Mouse (Mus musculus): ENCODE results near the gene Hnrnph1. TPM values are rescaled to one million over a fixed set of nuclear protein-coding genes. Genes with fewer than 3 reads are reported as not detected.

Hnrnph1 gene
- total RNA-seq, 2 experiments from 2014 or later, result 220 to 248 TPM

DNA sequence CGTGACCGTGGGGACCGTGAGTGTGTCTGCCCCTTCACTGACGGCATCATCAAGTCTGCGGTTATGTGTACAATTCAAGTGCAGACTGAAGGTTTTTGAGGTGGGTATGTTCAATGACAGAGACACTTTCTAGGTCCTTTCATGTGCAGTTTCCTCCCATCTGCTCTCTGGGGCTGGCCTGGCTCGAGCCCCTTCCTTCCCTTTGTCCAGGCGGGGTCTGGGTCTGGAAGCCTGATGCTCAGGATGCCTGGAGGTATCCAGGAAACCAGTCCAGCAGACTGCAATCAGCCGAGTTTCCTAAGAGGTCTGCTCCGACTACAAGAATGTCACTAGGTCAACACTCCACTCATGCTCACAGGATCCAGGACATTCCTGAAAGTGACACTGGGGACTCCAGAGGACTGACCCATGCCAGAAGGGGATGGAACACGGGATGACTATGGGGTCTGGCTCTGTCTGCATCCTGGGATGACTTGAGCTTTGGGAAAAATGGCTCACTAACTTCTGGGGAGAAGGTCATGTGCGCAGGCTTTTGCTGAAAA is 20.0 kb downstream of the Hnrnph1 start:
- intact Hi-C loops (cut with DNase I), result no loop called here
- DNase-seq (ENCODE audit: low spot score in 2 of 2), result no peak

- intact Hi-C loops (cut with DNase I), result no loop called here
- no peak for DNase-seq (ENCODE audit: low spot score in 2 of 2)
These were observed 20.5 kb downstream of the Hnrnph1 start for GRCm38 (mm10) chr11:50397316-50397715.

- DNase-seq (ENCODE audit: low spot score in 2 of 2), result peak in 1 of 2 experiments; percentile 35
- intact Hi-C loops (cut with DNase I), result no loop called here
These were observed 22.0 kb downstream of the Hnrnph1 start for GRCm38 (mm10) chr11:50398803-50399202.

DNA sequence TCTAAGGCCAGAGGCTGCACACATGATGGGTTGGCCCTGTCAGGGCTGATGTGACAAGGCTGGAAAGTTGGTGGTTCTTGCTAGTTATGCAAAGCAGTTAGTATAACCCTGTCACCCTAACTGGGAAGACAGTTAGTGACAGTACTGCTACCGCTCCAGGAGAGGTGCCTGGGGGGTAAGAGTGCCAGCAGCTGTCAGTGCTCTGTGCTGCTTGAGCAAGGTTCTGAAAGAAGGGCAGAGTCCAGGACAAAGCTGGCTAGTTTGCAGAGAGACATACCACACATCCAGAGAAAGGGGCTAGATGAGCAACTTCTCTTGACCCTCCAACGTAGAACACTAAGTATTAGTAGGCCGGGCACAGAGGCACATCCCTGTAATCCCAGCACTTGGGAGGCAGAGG is 25.7 kb downstream of the Hnrnph1 start:
- no peak for DNase-seq (ENCODE audit: low spot score in 2 of 2)
- intact Hi-C loops (cut with DNase I), result no loop called here

DNA sequence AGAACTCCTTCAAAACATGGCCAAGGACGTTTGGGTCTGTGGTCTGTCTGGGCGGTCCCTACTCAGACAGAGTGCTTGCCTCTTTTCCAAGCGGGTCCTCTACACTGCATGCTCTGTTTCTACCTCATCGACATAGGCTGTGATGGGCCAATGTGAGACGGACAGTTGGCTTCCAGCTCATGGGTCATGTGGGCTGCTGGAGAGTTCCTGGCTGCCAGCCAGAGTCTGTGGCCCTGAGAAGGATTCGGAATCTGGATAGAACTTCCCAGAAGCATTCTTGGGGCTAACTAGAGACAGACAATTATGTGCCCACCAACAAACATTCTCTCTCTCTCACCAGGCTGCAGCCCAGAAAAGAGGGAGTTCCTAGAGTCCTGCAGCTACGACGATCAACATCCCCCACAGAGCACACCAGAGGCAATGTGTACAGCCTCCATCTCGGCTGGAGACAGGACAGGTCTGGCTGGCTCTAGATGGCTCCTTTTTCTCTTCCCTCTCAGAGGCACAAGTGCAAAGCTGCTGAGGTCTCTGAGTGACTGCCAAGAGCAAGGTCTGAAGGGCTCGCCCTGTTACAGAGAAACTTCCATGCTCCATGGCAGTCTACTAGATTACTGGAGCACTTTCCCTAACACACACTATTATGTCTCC is 26.7 kb downstream of the Hnrnph1 start:
- no peak for DNase-seq (ENCODE audit: low spot score in 2 of 2)
- intact Hi-C loops (cut with DNase I), result no loop called here

DNA sequence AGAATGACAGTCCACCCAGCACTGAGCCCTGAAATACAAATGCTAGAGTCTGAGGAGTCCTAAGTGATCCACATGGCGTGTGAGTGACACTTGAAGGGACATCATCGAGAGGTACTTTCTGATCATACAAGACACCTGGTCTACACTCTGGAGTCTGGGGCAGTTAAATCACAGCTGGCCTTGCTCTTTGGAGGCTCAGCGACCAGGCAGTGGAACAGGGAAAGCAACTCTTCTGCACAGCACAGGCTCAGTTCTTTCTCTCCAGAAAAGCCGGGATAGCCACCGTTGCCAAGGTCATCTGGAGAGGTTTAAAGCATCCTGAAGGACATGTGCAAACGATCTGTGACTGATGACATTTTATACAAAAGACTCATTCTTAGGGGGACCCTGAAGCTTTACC is 30.4 kb downstream of the Hnrnph1 start:
- DNase-seq (ENCODE audit: low spot score in 2 of 2), result no peak
- intact Hi-C loops (cut with DNase I), result no loop called here

DNA sequence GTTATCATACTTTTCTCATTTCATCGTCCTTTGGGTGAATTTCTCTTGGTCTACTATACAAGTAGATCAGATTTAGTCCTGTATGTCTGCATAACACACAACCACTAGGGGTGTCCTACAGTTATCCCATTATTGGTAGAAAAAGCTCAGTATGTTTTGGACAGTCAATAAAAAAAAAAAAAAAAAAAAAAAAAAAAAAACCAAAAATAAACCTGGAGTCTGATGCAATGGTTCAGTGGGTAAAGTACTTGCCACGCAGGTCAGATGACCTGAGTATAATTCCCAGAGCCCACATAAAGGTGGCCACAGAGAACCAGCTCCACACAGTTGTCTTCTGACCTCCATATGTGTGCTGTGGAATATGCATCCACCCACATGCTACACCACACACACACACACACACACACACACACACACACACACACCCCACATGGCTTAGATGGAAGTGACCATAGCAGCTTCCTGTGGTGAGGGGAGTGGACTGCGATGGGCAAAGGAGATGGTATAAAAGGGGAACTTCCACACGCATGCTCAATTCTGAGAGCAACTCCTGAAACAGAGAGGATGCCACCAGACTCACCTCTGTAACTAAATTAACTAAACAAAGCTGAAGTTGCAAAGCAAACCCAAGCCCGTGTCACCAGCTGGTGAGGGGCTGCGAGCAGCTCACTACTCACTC is 38.9 kb downstream of the Hnrnph1 start:
- intact Hi-C loops (cut with DNase I), result no loop called here
- no peak for DNase-seq (ENCODE audit: low spot score in 2 of 2)

GRCm38 (mm10) chr11:50417856-50418255 is 41.1 kb downstream of the Hnrnph1 start:
- intact Hi-C loops (cut with DNase I), result no loop called here
- DNase-seq (ENCODE audit: low spot score in 2 of 2), result no peak

DNA sequence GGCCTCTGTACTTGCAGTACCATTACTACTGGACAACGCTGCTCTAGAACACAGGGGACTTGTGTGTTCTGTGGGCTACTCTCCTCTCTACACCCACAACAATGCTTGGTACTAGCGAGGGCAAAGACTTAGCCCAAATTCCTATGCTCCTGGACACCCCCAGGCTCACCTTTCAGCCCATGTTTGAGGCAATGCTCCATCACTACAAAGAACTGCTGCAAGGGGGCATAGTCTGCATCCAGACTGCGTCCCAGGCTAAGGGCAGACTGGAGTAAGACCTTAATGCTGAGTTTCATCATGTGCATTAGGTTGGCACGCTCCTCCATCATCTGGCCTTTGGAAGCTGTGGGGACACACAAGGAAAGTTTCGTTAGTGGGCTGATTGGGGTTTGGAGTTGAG is 44.7 kb downstream of the Hnrnph1 start:
- intact Hi-C loops (cut with DNase I), result no loop called here
- DNase-seq (ENCODE audit: low spot score in 2 of 2), result no peak

DNA sequence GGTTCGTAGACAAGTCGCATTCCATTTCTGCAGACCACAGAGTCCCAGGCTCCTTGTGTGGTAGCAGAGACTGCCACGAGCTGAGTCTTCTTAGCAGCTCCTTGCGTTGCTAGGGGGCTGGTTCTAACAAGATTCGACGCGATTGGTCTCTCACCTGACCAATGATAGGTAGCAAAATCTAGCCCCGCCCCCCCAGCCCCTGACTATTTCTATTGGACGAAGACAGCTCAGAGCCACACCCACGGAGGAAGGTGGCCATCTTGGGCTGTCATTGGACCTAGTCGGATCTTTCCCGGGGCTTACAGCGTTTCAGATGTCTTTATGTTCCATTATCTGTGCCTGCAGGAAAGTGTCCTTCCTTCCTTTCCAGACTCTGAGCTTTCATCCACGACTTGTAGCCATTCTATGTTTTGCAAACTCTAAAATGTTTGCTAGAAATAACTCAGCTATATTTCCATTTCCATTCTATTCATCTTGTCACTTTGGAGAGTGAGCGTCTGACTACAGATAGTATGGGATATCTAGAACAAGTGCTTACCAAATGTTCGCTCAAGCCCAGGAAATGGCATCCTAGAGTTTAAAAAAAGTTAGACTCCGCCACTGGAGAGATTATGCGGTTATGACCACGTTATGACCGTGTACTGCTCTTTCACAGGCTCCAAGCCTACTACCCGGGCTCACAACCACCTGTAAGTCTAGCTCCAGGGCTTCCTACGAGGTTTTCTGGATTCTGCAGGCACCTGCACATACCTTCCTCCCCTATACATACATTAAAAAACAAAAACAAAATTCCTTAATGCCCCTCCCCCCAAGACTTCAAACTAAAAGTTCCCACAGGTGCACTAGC is 45.4 kb downstream of the Hnrnph1 start:
- peak; percentile 65 to 86 for DNase-seq (ENCODE audit: low spot score in 2 of 2)
- intact Hi-C loops (cut with DNase I), result no loop called here

DNA sequence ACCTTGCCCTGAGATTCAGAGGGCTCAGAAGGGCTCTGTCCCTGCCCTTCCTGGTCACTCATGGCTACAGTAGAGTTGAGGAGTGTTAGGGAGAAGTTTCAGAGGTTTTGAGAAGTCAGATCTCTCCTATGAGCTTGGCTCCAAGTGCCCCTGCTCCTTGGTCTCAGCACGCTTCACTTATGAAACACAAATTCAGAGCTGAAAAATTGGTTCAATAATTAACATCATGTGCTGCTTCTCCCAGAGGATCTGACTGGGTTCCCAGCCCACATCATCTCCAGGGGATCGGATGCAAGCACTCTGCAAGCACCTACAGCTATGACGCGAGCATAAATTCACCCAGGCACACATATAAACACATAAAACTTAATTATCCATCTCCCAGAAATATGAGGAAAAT is 49.3 kb downstream of the Hnrnph1 start:
- intact Hi-C loops (cut with DNase I), result no loop called here
- no peak for DNase-seq (ENCODE audit: low spot score in 2 of 2)

GRCm38 (mm10) chr11:50430277-50431133 is 53.7 kb downstream of the Hnrnph1 start, which contains the start of gene Rufy1:
TSS of gene Rufy1 (minus strand) at chr11:50431125.
- intact Hi-C loops (cut with DNase I), result no loop called here
- DNase-seq (ENCODE audit: low spot score in 2 of 2), result peak; percentile 74 to 89

- no peak for DNase-seq (ENCODE audit: low spot score in 2 of 2)
- intact Hi-C loops (cut with DNase I), result no loop called here
These were observed 54.6 kb downstream of the Hnrnph1 start for GRCm38 (mm10) chr11:50431134-50432068.

DNA sequence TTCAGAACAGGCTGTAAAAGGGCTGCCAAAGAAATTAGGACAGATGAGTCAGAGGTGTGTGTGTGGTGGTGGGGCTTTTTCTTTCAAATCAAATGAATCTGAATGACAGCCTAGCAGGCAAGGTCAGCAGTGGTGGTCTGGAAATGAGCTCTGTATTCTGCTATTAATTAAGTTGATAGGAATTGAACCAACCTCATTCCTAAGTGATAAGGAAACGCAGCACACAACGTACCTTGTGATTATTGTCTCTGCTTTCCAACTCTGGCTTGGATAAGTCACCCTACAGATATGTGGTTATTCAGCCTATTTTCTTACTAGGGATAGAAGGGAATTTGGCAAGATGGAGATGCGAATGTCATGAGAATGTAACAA is 55.3 kb downstream of the Hnrnph1 start:
- no peak for DNase-seq (ENCODE audit: low spot score in 2 of 2)
- intact Hi-C loops (cut with DNase I), result no loop called here

DNA sequence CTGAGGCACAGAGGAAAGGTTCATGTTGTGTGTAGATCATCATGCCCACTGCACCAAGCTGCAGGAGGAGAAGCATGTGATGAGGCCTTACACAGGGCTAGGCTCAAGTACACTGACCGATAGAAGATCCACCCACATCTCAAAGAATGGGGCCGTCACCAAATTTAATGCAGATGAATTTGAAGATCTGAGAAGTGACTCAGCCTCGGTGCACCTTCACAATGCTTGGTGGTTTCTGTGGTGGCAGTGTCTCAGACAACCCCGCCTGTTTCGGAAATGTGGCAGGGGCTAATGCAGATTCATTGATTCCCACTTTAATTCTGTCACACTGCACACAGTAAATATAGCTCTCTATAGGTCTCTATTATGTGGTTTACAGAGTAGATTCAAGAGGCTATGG is 56.1 kb downstream of the Hnrnph1 start:
- intact Hi-C loops (cut with DNase I), result no loop called here
- DNase-seq (ENCODE audit: low spot score in 2 of 2), result no peak
